Mouse (Mus musculus) liver, embryonic 14.5 days (tissue): ENCODE results near the gene Elovl6. TPM values are rescaled to one million over a fixed set of nuclear protein-coding genes. Genes with fewer than 3 reads are reported as not detected.

Experiments
- ATAC-seq: fragments of 200-750 bp; cut with Nextera tagmentation; 2 replicates; pipeline ENCODE4 v1.8.0; 2017; ENCODE audit warnings: moderate number of reproducible peaks, mild to moderate bottlenecking, moderate library complexity; ENCODE audit not compliant: insufficient read depth
- DNase-seq, 3 experiments: peaks; one replicate each; pipeline ENCODE4 v3.0.0-alpha.2; 2012 to 2013; ENCODE audit warnings: low read depth in 3 of 3, low spot score in 3 of 3
- H3K27ac ChIP-seq: fragments of 300-500 bp; sonication (generic); 2 replicates; pipeline ENCODE4 v1.5.1; 2014; ENCODE audit warnings: moderate library complexity, mild to moderate bottlenecking, control low read depth, inconsistent platforms
- H3K27me3 ChIP-seq: fragments of 300-500 bp; sonication (generic); 2 replicates; pipeline ENCODE4 v1.6.1; 2014; ENCODE audit warnings: mild to moderate bottlenecking, low read length, moderate library complexity; ENCODE audit not compliant: control insufficient read depth, insufficient read depth
- H3K36me3 ChIP-seq: fragments of 300-500 bp; sonication (generic); replicated peaks from 2 replicates; pipeline ENCODE4 v1.6.1; 2014; ENCODE audit warnings: low read depth; ENCODE audit not compliant: control insufficient read depth, insufficient read depth
- H3K4me1 ChIP-seq, 2 experiments: fragments of 200-500 bp in 1 of 2; fragments of 300-500 bp in 1 of 2; sonication (generic) in 1 of 2; replicated peaks; 2 replicates each; pipeline ENCODE4 v1.6.1; 2012 to 2014; ENCODE audit warnings: antibody characterized with exemption in 1 of 2, inconsistent platforms in 1 of 2, low read length in 1 of 2; ENCODE audit not compliant: control insufficient read depth in 2 of 2, insufficient read depth in 2 of 2
- H3K4me2 ChIP-seq: fragments of 300-500 bp; sonication (generic); 2 replicates; pipeline ENCODE4 v1.6.1; 2014; ENCODE audit warnings: low read depth, mild to moderate bottlenecking, control low read depth, moderate library complexity
- H3K4me3 ChIP-seq, 2 experiments: fragments of 200-500 bp in 1 of 2; fragments of 300-500 bp in 1 of 2; sonication (generic) in 1 of 2; 2 replicates each; pipeline ENCODE4 v1.5.1; 2012 to 2014; ENCODE audit warnings: low read depth in 2 of 2, low read length in 2 of 2, mild to moderate bottlenecking in 2 of 2, control low read depth in 1 of 2, inconsistent platforms in 1 of 2, moderate library complexity in 1 of 2; ENCODE audit not compliant: insufficient read depth in 1 of 2
- H3K9ac ChIP-seq: fragments of 300-500 bp; sonication (generic); replicated peaks from 2 replicates; pipeline ENCODE4 v1.6.1; 2014; ENCODE audit warnings: mild to moderate bottlenecking, control low read depth, moderate library complexity
- H3K9me3 ChIP-seq: fragments of 300-500 bp; sonication (generic); 2 replicates; pipeline ENCODE4 v1.6.1; 2016; ENCODE audit warnings: low read length, mixed read lengths; ENCODE audit not compliant: control insufficient read depth
- CTCF ChIP-seq: IDR thresholded peaks from 2 replicates; pipeline ENCODE4 v1.5.1; 2016; ENCODE audit warnings: antibody characterized with exemption, low read depth, control low read depth
- EP300 ChIP-seq: IDR thresholded peaks from 2 replicates; pipeline ENCODE4 v1.6.1; 2016; ENCODE audit warnings: antibody characterized with exemption, low read depth
- WGBS: fragments of 180-500 bp; shearing (Covaris S2); extraction: QIAGEN DNeasy Blood & Tissue Kit; methylation state at CpG from one replicate; pipeline ENCODE4 v1.1.7; 2014; ENCODE audit not compliant: insufficient replicate concordance; 5-methylcytosine and 5-hydroxymethylcytosine counted together
- polyA plus RNA-seq, 2 experiments: library from polyadenylated mRNA; depleted of rRNA in 1 of 2; stranded (reverse) in 1 of 2; unstranded in 1 of 2; fragments of >200 nt; fragmentation: Nextera tagmentation in 1 of 2; extraction: Ambion mirVana in 1 of 2; gene quantifications; 2 replicates each; pipeline versions ENCODE4 v1.2.1 to v1.2.3; 2012 to 2014

Elovl6 gene
- polyA plus RNA-seq, 2 experiments = 7.2 TPM

GRCm38 (mm10) chr3:129557566-129557965, 25.4 kb downstream of the Elovl6 start:
- H3K9ac ChIP-seq = no peak overlapping the region
- 67% methylated on average over 7 of the region's 7 CpGs for WGBS
- H3K36me3 ChIP-seq = no peaks in the 10 kb centered on the region
- H3K4me1 ChIP-seq = peaks cover 11 to 27% of the 10 kb centered on the region in 2 experiments; a peak in 3 of 4 replicates
- H3K9me3 ChIP-seq = no peaks in the 10 kb centered on the region
- DNase-seq (no peak), ATAC-seq (no peak)
- no peaks in the 10 kb centered on the region for H3K27me3 ChIP-seq
- no peak overlapping the region for H3K4me3 ChIP-seq
- TF ChIP-seq CTCF (no peak), EP300 (no peak)
- no peak overlapping the region for H3K27ac ChIP-seq
- H3K4me2 ChIP-seq = no peak overlapping the region

- ATAC-seq = no peak
- Histone ChIP-seq H3K27me3 (no peaks in the 10 kb centered on the region), H3K4me3 (no peak overlapping the region), H3K9me3 (no peaks in the 10 kb centered on the region), H3K4me1 (peaks cover 7 to 22% of the 10 kb centered on the region in 2 experiments; a peak in 3 of 4 replicates), H3K4me2 (no peak overlapping the region), H3K36me3 (no peaks in the 10 kb centered on the region), H3K27ac (no peak overlapping the region), H3K9ac (no peak overlapping the region)
- no peak for DNase-seq
- TF ChIP-seq CTCF = no peak
- TF ChIP-seq EP300 = no peak
- WGBS = 76% methylated on average over 22 of the region's 22 CpGs
Measured at GRCm38 (mm10) chr3:129558016-129558955, 26.1 kb downstream of the Elovl6 start.

GRCm38 (mm10) chr3:129560068-129560467, 27.9 kb downstream of the Elovl6 start:
- 69% methylated on average over 9 of the region's 9 CpGs for WGBS
- no peak overlapping the region for H3K4me3 ChIP-seq
- TF ChIP-seq CTCF (no peak), EP300 (no peak)
- H3K27me3 ChIP-seq = no peaks in the 10 kb centered on the region
- ATAC-seq (no peak), DNase-seq (no peak)
- H3K9ac ChIP-seq = no peak overlapping the region
- H3K9me3 ChIP-seq = no peaks in the 10 kb centered on the region
- no peaks in the 10 kb centered on the region for H3K36me3 ChIP-seq
- H3K4me1 ChIP-seq = peaks cover 0 to 20% of the 10 kb centered on the region in 2 experiments; a peak in 2 of 4 replicates
- no peak overlapping the region for H3K4me2 ChIP-seq
- H3K27ac ChIP-seq = no peak overlapping the region

GRCm38 (mm10) chr3:129561011-129561410, 28.9 kb downstream of the Elovl6 start:
- DNase-seq = no peak
- Histone ChIP-seq H3K4me1 (peaks cover 7 to 28% of the 10 kb centered on the region in 2 experiments), H3K27ac (no peak overlapping the region), H3K27me3 (no peaks in the 10 kb centered on the region), H3K9me3 (no peaks in the 10 kb centered on the region), H3K4me3 (no peak overlapping the region), H3K36me3 (no peaks in the 10 kb centered on the region), H3K9ac (no peak overlapping the region), H3K4me2 (no peak overlapping the region)
- 63% methylated on average over 10 of the region's 10 CpGs for WGBS
- TF ChIP-seq CTCF (no peak), EP300 (no peak)
- ATAC-seq = no peak

GRCm38 (mm10) chr3:129561853-129562252, 29.7 kb downstream of the Elovl6 start:
- Histone ChIP-seq H3K4me1 (peaks cover 7 to 30% of the 10 kb centered on the region in 2 experiments), H3K4me3 (no peak overlapping the region), H3K4me2 (no peak overlapping the region), H3K9ac (no peak overlapping the region), H3K27me3 (no peaks in the 10 kb centered on the region), H3K9me3 (no peaks in the 10 kb centered on the region), H3K36me3 (no peaks in the 10 kb centered on the region), H3K27ac (no peak overlapping the region)
- WGBS = 57% methylated on average over 2 of the region's 2 CpGs
- no peak for ATAC-seq
- DNase-seq = no peak
- TF ChIP-seq CTCF (no peak), EP300 (no peak)
